Mouse (Mus musculus) limb, embryonic 12.5 days (tissue): Measurements from ENCODE around the gene Scel. TPM values are rescaled to one million over a fixed set of nuclear protein-coding genes. Genes with fewer than 3 reads are reported as not detected.

ENCODE experiments used
- ATAC-seq: fragments of 200-750 bp; cut with Nextera tagmentation; 2 replicates; pipeline ENCODE4 v1.8.0; 2017; ENCODE audit warnings: low read depth, moderate TSS enrichment; ENCODE audit not compliant: insufficient number of reproducible peaks, insufficient read depth, low FRiP score, low TSS enrichment
- H3K27ac ChIP-seq: fragments of 300-500 bp; sonication (generic); 2 replicates; pipeline ENCODE4 v1.5.1; 2016; ENCODE audit warnings: mild to moderate bottlenecking, moderate library complexity
- H3K27me3 ChIP-seq: fragments of 300-500 bp; sonication (generic); 2 replicates; pipeline ENCODE4 v1.6.1; 2016; ENCODE audit warnings: mild to moderate bottlenecking, moderate library complexity
- H3K36me3 ChIP-seq: fragments of 300-500 bp; sonication (generic); 2 replicates; pipeline ENCODE4 v1.6.1; 2016; ENCODE audit warnings: mild to moderate bottlenecking, moderate library complexity
- H3K4me1 ChIP-seq: fragments of 300-500 bp; sonication (generic); replicated peaks from 2 replicates; pipeline ENCODE4 v1.6.1; 2016
- H3K4me2 ChIP-seq: fragments of 300-500 bp; sonication (generic); 2 replicates; pipeline ENCODE4 v1.6.1; 2016; ENCODE audit warnings: mild to moderate bottlenecking, moderate library complexity
- H3K4me3 ChIP-seq: fragments of 300-500 bp; sonication (generic); replicated peaks from 2 replicates; pipeline ENCODE4 v1.5.1; 2016; ENCODE audit warnings: mild to moderate bottlenecking
- H3K9ac ChIP-seq: fragments of 300-500 bp; sonication (generic); replicated peaks from 2 replicates; pipeline ENCODE4 v1.6.1; 2016; ENCODE audit warnings: mild to moderate bottlenecking, moderate library complexity
- H3K9me3 ChIP-seq: fragments of 300-500 bp; sonication (generic); 2 replicates; pipeline ENCODE4 v1.6.1; 2016; ENCODE audit warnings: mild to moderate bottlenecking, moderate library complexity
- WGBS: fragments of 180-500 bp; shearing (Covaris S2); methylation state at CpG from one replicate; pipeline ENCODE4 v1.1.7; 2016; 5-methylcytosine and 5-hydroxymethylcytosine counted together
- polyA plus RNA-seq: library from polyadenylated mRNA; unstranded; fragments of >200 nt; fragmentation: Nextera tagmentation; extraction: Ambion mirVana; gene quantifications from 2 replicates; pipeline ENCODE4 v1.2.1, GENCODE M21; 2016

Gene Scel
- polyA plus RNA-seq, 1 experiment from 2014 or later, result 0.11 TPM

GRCm38 (mm10) chr14:103575854-103576253 lies 62.7 kb downstream of the Scel start:
- no peaks in the 10 kb centered on the region for H3K9me3 ChIP-seq
- no peaks in the 10 kb centered on the region for H3K27me3 ChIP-seq
- WGBS, result 81% methylated on average over 7 of the region's 7 CpGs
- H3K36me3 ChIP-seq, result no peaks in the 10 kb centered on the region
- H3K4me2 ChIP-seq, result no peak overlapping the region
- no peak for ATAC-seq
- H3K27ac ChIP-seq, result no peak overlapping the region
- H3K9ac ChIP-seq, result no peak overlapping the region
- no peaks in the 10 kb centered on the region for H3K4me1 ChIP-seq
- no peak overlapping the region for H3K4me3 ChIP-seq

DNA sequence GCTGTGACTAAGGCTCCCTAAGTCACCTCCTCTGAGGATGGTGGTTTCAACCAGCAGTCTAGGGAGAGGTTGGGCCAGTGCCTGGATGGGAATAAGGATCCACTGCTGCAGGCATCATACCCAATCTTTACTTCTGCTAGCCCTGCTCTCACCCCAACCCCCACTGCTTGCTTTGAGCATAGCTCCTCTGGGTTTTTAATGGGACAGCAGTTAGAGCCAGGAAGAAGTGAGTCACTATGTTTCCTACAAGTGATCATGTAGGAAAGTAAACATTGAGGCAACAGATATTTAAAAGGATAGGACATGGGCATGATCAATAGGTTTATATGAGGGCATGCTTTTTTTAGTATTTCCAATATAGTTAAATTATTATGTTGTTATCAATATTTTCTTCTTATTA lies 63.9 kb downstream of the Scel start:
- Histone ChIP-seq H3K36me3 (no peaks in the 10 kb centered on the region), H3K4me1 (no peaks in the 10 kb centered on the region), H3K9ac (no peak overlapping the region), H3K27ac (no peak overlapping the region), H3K9me3 (no peaks in the 10 kb centered on the region), H3K4me3 (no peak overlapping the region), H3K4me2 (no peak overlapping the region), H3K27me3 (no peaks in the 10 kb centered on the region)
- no peak for ATAC-seq

- Histone ChIP-seq H3K9ac (no peak overlapping the region), H3K4me3 (no peak overlapping the region), H3K4me1 (no peaks in the 10 kb centered on the region), H3K27me3 (no peaks in the 10 kb centered on the region), H3K9me3 (no peaks in the 10 kb centered on the region), H3K27ac (no peak overlapping the region), H3K4me2 (no peak overlapping the region), H3K36me3 (no peaks in the 10 kb centered on the region)
- no peak for ATAC-seq
- 34% methylated on average over 4 of the region's 4 CpGs for WGBS
Observed at GRCm38 (mm10) chr14:103586662-103587061, 73.5 kb downstream of the Scel start.

DNA sequence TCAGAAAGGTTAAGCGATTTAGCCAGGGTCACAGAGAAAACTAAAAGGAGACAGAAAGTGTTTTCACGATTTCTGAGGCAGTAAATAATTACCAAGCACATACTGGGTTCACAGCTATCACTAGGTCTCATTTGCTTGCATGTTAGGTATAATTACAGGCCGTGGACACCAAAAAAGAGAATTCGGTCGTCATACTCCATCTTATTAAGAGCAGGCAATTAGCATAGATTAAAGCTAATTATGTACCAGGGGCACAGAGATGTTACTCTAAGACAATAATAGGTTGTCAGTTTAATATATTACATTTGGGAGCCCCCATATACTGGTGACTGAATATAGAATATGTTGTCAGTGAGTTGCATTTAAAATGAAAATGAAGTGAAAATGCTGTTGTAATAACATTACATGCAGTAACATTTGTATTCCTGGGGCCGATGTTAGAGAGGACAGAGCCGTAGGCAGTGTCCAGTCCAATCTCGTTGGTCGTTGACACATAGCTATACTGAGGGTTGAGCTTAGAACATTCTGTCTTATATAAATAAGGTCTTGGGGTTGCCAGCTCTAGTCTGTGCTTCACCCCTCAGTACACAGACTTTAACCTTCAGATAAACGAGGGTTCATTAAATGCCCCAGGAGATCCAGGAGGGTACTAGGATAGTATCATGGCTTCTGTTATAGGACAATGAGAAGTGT lies 74.2 kb downstream of the Scel start:
- WGBS, result 76% methylated on average over 10 of the region's 10 CpGs
- no peaks in the 10 kb centered on the region for H3K36me3 ChIP-seq
- no peaks in the 10 kb centered on the region for H3K9me3 ChIP-seq
- no peaks in the 10 kb centered on the region for H3K4me1 ChIP-seq
- H3K27ac ChIP-seq, result no peak overlapping the region
- no peaks in the 10 kb centered on the region for H3K27me3 ChIP-seq
- H3K4me2 ChIP-seq, result no peak overlapping the region
- H3K9ac ChIP-seq, result no peak overlapping the region
- H3K4me3 ChIP-seq, result no peak overlapping the region
- no peak for ATAC-seq

DNA sequence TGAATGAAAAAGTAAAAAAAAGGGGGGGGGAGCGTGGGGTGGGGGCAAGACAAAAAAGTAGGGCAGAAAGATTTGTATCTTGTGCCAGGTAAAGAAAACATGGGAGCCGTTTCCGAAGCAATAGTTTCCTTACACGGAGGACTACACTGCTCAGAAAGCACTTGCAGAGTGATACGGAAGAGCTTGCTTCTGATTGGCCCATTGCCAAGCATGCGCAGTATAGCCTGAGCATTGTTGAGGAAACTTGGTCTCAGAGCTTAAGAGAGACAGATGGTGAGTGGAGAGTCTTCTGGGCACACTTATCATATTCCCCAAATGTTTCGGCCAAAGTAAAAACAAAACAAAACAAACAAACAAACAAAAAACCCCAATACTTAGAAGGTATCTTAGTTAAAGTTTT lies 76.7 kb downstream of the Scel start:
- H3K27ac ChIP-seq, result no peak overlapping the region
- H3K36me3 ChIP-seq, result no peaks in the 10 kb centered on the region
- no peak overlapping the region for H3K9ac ChIP-seq
- H3K4me2 ChIP-seq, result no peak overlapping the region
- no peak for ATAC-seq
- H3K4me1 ChIP-seq, result no peaks in the 10 kb centered on the region
- H3K27me3 ChIP-seq, result no peaks in the 10 kb centered on the region
- no peak overlapping the region for H3K4me3 ChIP-seq
- 86% methylated on average over 7 of the region's 7 CpGs for WGBS
- H3K9me3 ChIP-seq, result no peaks in the 10 kb centered on the region

- no peak overlapping the region for H3K4me2 ChIP-seq
- H3K27ac ChIP-seq, result no peak overlapping the region
- no peak overlapping the region for H3K4me3 ChIP-seq
- 76% methylated on average over 5 of the region's 5 CpGs for WGBS
- no peaks in the 10 kb centered on the region for H3K4me1 ChIP-seq
- H3K36me3 ChIP-seq, result no peaks in the 10 kb centered on the region
- no peak for ATAC-seq
- H3K9me3 ChIP-seq, result no peaks in the 10 kb centered on the region
- H3K9ac ChIP-seq, result no peak overlapping the region
- no peaks in the 10 kb centered on the region for H3K27me3 ChIP-seq
Observed at GRCm38 (mm10) chr14:103595870-103596269, 82.7 kb downstream of the Scel start.

- no peaks in the 10 kb centered on the region for H3K36me3 ChIP-seq
- no peak overlapping the region for H3K9ac ChIP-seq
- no peak overlapping the region for H3K4me2 ChIP-seq
- no peak overlapping the region for H3K4me3 ChIP-seq
- no peaks in the 10 kb centered on the region for H3K9me3 ChIP-seq
- no peak for ATAC-seq
- 0 out of 2 replicates have a peak, but pooled peaks cover 4% of the 10 kb centered on the region for H3K4me1 ChIP-seq
- no peaks in the 10 kb centered on the region for H3K27me3 ChIP-seq
- 85% methylated on average over 8 of the region's 8 CpGs for WGBS
- H3K27ac ChIP-seq, result no peak overlapping the region
Observed at GRCm38 (mm10) chr14:103608063-103608462, 94.9 kb downstream of the Scel start.

GRCm38 (mm10) chr14:103613573-103614271 lies 100.6 kb downstream of the Scel start:
- no peak overlapping the region for H3K27ac ChIP-seq
- H3K9ac ChIP-seq, result no peak overlapping the region
- H3K36me3 ChIP-seq, result no peaks in the 10 kb centered on the region
- no peak for ATAC-seq
- H3K27me3 ChIP-seq, result no peaks in the 10 kb centered on the region
- no peak overlapping the region for H3K4me2 ChIP-seq
- H3K4me3 ChIP-seq, result no peak overlapping the region
- no peaks in the 10 kb centered on the region for H3K4me1 ChIP-seq
- 86% methylated on average over 6 of the region's 6 CpGs for WGBS
- no peaks in the 10 kb centered on the region for H3K9me3 ChIP-seq

DNA sequence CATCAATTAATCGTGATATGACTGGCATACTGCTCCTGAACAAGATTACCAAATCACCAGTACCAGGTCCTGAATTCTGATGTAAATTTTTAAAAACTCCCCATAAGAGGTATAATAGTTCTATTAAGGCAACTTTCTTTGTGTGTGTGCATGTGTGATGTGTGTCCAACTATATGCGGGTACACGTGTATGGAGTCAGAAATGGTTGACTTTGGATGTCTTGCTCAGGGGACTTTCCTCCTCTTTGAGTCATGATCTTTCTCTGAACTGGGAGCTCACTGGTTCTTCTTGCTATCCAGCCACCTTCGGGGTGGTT lies 101.1 kb downstream of the Scel start:
- H3K4me3 ChIP-seq, result no peak overlapping the region
- no peak overlapping the region for H3K9ac ChIP-seq
- H3K27me3 ChIP-seq, result no peaks in the 10 kb centered on the region
- ATAC-seq, result no peak
- H3K36me3 ChIP-seq, result no peaks in the 10 kb centered on the region
- H3K27ac ChIP-seq, result no peak overlapping the region
- no peaks in the 10 kb centered on the region for H3K9me3 ChIP-seq
- WGBS, result 87% methylated on average over 4 of the region's 4 CpGs
- no peaks in the 10 kb centered on the region for H3K4me1 ChIP-seq
- H3K4me2 ChIP-seq, result no peak overlapping the region

- no peak overlapping the region for H3K27ac ChIP-seq
- no peak overlapping the region for H3K4me2 ChIP-seq
- H3K36me3 ChIP-seq, result no peaks in the 10 kb centered on the region
- H3K9me3 ChIP-seq, result no peaks in the 10 kb centered on the region
- no peak for ATAC-seq
- no peaks in the 10 kb centered on the region for H3K27me3 ChIP-seq
- no peaks in the 10 kb centered on the region for H3K4me1 ChIP-seq
- no peak overlapping the region for H3K9ac ChIP-seq
- 90% methylated on average over 4 of the region's 4 CpGs for WGBS
- no peak overlapping the region for H3K4me3 ChIP-seq
Observed at GRCm38 (mm10) chr14:103619756-103620155, 106.6 kb downstream of the Scel start.

GRCm38 (mm10) chr14:103621207-103621606 lies 108.1 kb downstream of the Scel start:
- Histone ChIP-seq H3K27me3 (no peaks in the 10 kb centered on the region), H3K27ac (no peak overlapping the region), H3K4me1 (no peaks in the 10 kb centered on the region), H3K4me3 (no peak overlapping the region), H3K4me2 (no peak overlapping the region), H3K9me3 (no peaks in the 10 kb centered on the region), H3K9ac (no peak overlapping the region), H3K36me3 (no peaks in the 10 kb centered on the region)
- ATAC-seq, result no peak
- 92% methylated on average over 2 of the region's 2 CpGs for WGBS

GRCm38 (mm10) chr14:103626100-103626499 lies 113.0 kb downstream of the Scel start:
- Histone ChIP-seq H3K36me3 (no peaks in the 10 kb centered on the region), H3K9me3 (no peaks in the 10 kb centered on the region), H3K27me3 (no peaks in the 10 kb centered on the region), H3K4me1 (no peaks in the 10 kb centered on the region), H3K9ac (no peak overlapping the region), H3K4me3 (no peak overlapping the region), H3K4me2 (no peak overlapping the region), H3K27ac (no peak overlapping the region)
- ATAC-seq, result no peak
- WGBS, result 89% methylated on average over 6 of the region's 6 CpGs
